10 mouse cellular contexts compared by ENCODE assay signal in genomic region chr10:121428011-121428711, GRCm38 (mm10). TPM values are rescaled to one million over a fixed set of nuclear protein-coding genes. Genes with fewer than 3 reads are reported as not detected.
DNase-seq lines count a peak whose midpoint lies in the region; ATAC-seq lines count a peak whose summit lies in the region.
"Had no signal": no experiment of that assay in that cellular context is flagged by ENCODE, and none has a peak within 500 bp of the region (broad histone marks: within the 10 kb centered on the region; RNA-seq: fewer than 3 reads in every experiment).

No protein-coding gene starts in this region.

- H3K9ac ChIP-seq in hindbrain, embryonic 16.5 days (ENCODE audit: low read depth, low read length) = no peak overlapping the region
- H3K9ac ChIP-seq in heart, embryonic 13.5 days = peak overlapping the region; percentile 59

- no peak for ATAC-seq in hindbrain, embryonic 16.5 days
- ATAC-seq in heart, embryonic 13.5 days (ENCODE audit: extremely low read depth, insufficient number of reproducible peaks, low FRiP score, low TSS enrichment) = no peak
- no peak for ATAC-seq in activated CD4-positive, CD25-positive, alpha-beta regulatory T cell, adult 4 months

- H3K9me3 ChIP-seq in hindbrain, embryonic 10.5 days = no peaks in the 10 kb centered on the region
- no peaks in the 10 kb centered on the region for H3K9me3 ChIP-seq in hindbrain, embryonic 16.5 days (ENCODE audit: control insufficient read depth, low read length)
- H3K9me3 ChIP-seq in heart, embryonic 13.5 days = no peaks in the 10 kb centered on the region

- no peak overlapping the region for H3K4me2 ChIP-seq in hindbrain, embryonic 16.5 days (ENCODE audit: low read length)
- peak overlapping the region; percentile 15; the same call in 1 of the 2 replicates for H3K4me2 ChIP-seq in heart, embryonic 13.5 days

- H3K4me1 ChIP-seq in hindbrain, embryonic 10.5 days (replicated peaks) = peaks cover 81% of the 10 kb centered on the region
- peaks cover 41% of the 10 kb centered on the region for H3K4me1 ChIP-seq in hindbrain, embryonic 16.5 days (ENCODE audit: control insufficient read depth, insufficient read depth, low read depth, low read length)
- peaks cover 97% of the 10 kb centered on the region for H3K4me1 ChIP-seq in heart, embryonic 13.5 days

- no peak for DNase-seq in hindbrain, embryonic 10.5 days (ENCODE audit: low spot score)
- peak; percentile 39 for DNase-seq in lung, postnatal 36 days
- DNase-seq in lung, postnatal 4 days = no peak
- peak; percentile 22 to 79 for DNase-seq in right cerebral cortex, postnatal 36 days (ENCODE audit: low spot score in 2 of 2)
- no peak for DNase-seq in ovary, postnatal 10 days (ENCODE audit: low spot score)
- DNase-seq: adrenal gland, adult 2 months had no signal

- H3K27me3 ChIP-seq in hindbrain, embryonic 10.5 days (ENCODE audit: insufficient read depth, poor library complexity, severe bottlenecking) = 0 out of 2 replicates have a peak, but pooled peaks cover 4% of the 10 kb centered on the region
- no peaks in the 10 kb centered on the region for H3K27me3 ChIP-seq in hindbrain, embryonic 16.5 days (replicated peaks; ENCODE audit: control insufficient read depth, insufficient read depth, low read length)
- no peaks in the 10 kb centered on the region for H3K27me3 ChIP-seq in heart, embryonic 13.5 days (replicated peaks)
- H3K27me3 ChIP-seq: CH12.LX had no signal

- no peak overlapping the region for H3K4me3 ChIP-seq in hindbrain, embryonic 10.5 days
- H3K4me3 ChIP-seq in hindbrain, embryonic 16.5 days (ENCODE audit: low read length) = no peak overlapping the region
- H3K4me3 ChIP-seq in heart, embryonic 13.5 days = no peak overlapping the region

- no peaks in the 10 kb centered on the region for H3K36me3 ChIP-seq in hindbrain, embryonic 10.5 days
- H3K36me3 ChIP-seq in hindbrain, embryonic 16.5 days (ENCODE audit: control insufficient read depth, insufficient read depth, low read length) = no peaks in the 10 kb centered on the region
- 0 out of 2 replicates have a peak, but pooled peaks cover 7% of the 10 kb centered on the region for H3K36me3 ChIP-seq in heart, embryonic 13.5 days

- peak overlapping the region; percentile 62 for H3K27ac ChIP-seq in hindbrain, embryonic 10.5 days
- no peak overlapping the region for H3K27ac ChIP-seq in hindbrain, embryonic 16.5 days (ENCODE audit: low read depth, low read length)
- H3K27ac ChIP-seq in heart, embryonic 13.5 days (replicated peaks) = peak overlapping the region; percentile 99

- WGBS in hindbrain, embryonic 10.5 days = 84% methylated on average over 15 of the region's 15 CpGs
- 81% methylated on average over 15 of the region's 15 CpGs for WGBS in hindbrain, embryonic 16.5 days
- WGBS in heart, embryonic 13.5 days = 50% methylated on average over 15 of the region's 15 CpGs

RNA-seq across cellular contexts. Expression of gene Rassf3, which starts 48.0 kb away (rescaled TPM):
- 8.0 and 11.4 TPM in 2 replicates for polyA plus RNA-seq in hindbrain, embryonic 10.5 days (2016; fragmentation: Nextera tagmentation; extraction: Ambion mirVana)
- polyA plus RNA-seq in hindbrain, embryonic 16.5 days (2015; fragmentation: Nextera tagmentation; extraction: Ambion mirVana) = 5.3 and 6.0 TPM in 2 replicates
- polyA plus RNA-seq in heart, embryonic 13.5 days (2015; fragmentation: Nextera tagmentation; extraction: Ambion mirVana) = 15.2 and 19.2 TPM in 2 replicates
- polyA plus RNA-seq in activated CD4-positive, CD25-positive, alpha-beta regulatory T cell, adult 4 months (2017; shearing (Covaris generic)) = 1 to 10 TPM; 5.7 to 7.0 TPM

Comparison
In these comparisons a context has a peak if more than half of its experiments do, and no peak if none do; other contexts are left out.
1. DNase-seq: peak in lung, postnatal 36 days (single experiment) and right cerebral cortex, postnatal 36 days (2 of 2); none in hindbrain, embryonic 10.5 days (single experiment), lung, postnatal 4 days (0 of 2) and ovary, postnatal 10 days (single experiment).